Mouse (Mus musculus): ENCODE results near the gene Gne.

The Gne gene

DNA sequence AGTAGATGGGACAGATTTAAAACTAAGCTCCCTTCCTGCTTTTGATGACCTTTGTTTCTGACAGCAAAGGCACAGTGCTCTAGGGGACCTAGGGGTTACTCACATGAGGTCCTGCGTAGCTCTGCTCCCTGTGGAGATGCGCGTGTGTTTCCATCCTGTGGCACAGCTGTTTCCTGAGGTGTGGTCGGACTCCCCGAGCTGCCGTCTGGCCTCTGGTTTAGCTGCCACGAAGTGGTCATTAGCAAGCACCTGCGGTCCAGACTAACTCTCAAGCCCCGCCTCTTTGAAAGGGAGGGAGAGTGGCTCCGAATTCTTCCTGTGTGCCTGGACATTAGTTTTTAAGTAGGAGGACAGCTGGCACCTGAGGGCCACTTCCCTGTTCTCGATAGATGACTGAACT, at the start of gene Gne:
TSS of gene Gne (minus strand) at position 233 of the 400 bp plus-strand sequence.
- DNase-seq (ENCODE audit: low spot score) = no peak

DNA sequence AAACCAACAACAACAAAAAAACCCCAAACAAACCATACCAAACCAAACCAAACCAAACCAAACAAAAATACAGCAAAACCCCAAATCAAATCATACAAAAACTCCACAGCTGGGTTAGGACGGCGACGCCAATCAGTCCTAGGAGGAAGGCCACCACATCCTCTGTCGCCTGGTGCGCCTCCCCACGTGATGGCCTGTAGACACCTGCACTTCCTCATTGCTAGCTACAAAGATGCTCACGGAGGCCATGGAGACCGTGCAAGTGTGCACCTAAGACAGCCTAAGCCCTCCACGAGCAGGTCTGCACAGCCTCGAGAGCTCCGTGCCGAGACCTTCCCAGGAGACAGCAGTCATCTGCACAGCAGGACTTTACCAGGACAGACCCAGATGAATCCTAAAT, 42.8 kb upstream of the Gne start:
- DNase-seq (ENCODE audit: low spot score) = no peak

DNA sequence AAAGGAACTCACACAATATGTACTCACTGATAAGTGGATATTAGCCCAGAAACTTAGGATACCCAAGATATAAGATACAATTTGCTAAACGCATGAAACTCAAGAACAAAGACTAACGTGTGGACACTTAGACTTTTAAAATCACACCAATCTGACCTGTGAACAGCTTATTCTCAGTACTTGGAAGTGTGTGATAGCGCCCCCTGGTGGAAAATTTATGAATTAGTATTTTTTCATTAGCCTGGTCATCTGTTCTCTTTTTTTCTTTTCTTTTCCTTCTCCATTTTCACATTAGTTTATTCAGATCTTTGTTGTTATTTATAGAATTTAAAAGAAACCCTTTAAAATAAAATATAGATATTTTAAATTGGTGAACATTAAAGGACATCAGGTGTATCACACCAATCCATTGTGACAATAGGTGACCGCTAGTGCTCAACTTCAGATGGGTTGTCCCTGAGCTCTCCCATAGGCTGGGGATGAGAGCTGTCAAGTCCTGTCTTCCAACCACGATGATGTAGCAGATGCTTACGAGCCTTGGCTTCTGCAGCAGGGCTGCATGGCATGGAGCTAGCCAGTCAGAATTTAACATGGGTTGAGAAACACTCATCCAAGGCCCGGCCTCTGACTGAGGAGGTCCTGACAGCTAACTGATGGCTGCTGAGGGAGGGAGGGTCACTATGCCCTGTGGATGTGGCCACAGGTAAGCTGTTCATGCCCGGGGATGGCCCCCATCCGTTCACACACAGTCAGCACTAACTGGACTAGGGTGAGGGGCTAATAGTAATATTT, 35.6 kb upstream of the Gne start:
- DNase-seq (ENCODE audit: low spot score) = peak; percentile 62

GRCm38 (mm10) chr4:44115046-44115445, 31.1 kb upstream of the Gne start:
- no peak for DNase-seq (ENCODE audit: low spot score)

GRCm38 (mm10) chr4:44113393-44114138, 29.6 kb upstream of the Gne start:
- DNase-seq (ENCODE audit: low spot score) = no peak

DNA sequence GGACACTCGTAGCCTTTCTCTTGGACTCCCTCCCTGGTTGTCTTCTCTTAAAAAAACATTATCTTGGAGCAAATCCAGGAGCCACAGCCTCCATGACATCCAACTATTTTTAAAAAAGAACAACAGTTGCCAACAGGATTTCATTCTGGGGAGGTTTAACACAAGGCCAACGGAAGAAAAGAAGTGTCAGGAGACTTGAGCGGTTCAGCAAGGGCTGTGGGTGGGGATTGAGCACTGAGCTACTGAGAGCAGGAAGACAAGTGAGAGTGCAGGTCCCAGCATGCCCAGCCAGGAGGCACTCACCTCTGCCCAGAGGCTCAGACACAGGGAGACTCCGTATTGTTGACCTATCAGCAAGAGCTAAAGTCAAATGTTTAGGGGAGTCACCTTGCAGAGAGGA, 28.8 kb upstream of the Gne start:
- DNase-seq (ENCODE audit: low spot score) = no peak

DNA sequence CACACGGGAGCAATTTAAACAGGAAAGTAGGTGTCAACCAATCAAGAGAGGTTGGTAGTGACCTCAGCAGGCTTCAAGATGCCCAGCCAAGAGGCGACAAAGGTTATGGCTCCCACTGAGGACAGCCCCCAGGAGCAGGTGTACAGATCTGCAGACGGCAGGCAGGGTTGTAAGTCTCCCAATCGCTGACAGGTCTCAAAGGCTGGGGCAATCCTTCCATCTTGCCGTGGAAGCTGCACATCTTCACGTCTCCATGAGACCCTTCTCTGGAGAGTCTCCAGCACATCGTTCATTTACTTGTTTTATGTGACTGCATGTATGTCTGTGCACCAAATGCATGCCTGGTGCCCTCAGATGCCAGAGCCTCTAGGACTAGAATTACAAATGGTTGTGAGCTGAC, 26.8 kb upstream of the Gne start:
- DNase-seq (ENCODE audit: low spot score) = no peak

DNA sequence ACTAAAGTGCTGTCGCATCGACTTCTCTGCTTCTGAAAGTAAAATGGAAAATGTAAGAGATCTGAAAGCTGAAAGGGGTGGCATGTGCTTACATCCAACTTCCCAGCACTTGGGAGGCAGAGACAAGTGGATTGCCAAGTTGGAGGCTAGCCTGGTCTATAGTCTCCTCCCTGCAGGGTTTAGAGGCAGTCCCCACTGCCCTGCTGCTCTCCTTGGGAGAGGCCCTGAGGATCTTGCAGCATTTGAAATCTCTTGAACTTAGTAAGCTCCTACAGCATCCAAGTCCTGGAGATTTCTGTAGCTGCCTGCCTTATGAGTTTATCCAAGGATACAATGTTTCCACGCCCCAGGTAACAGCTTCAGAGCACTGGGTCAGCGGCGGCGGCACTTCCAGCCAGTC, 24.3 kb upstream of the Gne start:
- DNase-seq (ENCODE audit: low spot score) = no peak

DNA sequence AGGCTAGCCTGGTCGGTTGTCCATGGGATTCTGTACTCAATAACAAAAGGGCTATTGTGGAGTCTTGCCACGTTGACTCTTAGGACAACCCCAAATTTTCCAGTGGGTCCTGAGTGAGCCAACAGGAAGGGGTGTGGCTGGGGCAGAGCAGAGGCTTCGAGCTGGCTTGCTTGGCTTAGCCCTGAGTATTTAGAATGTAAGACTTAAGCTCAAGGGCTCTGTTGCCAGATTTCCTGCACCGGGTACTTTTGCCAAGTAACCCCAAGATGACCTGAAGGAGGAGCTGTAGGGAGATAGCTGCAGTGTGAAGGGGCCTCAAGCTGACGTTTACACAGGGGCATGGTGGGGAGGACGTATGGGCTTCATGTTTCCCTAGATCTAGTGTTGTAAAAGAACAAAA, 23.4 kb upstream of the Gne start:
- no peak for DNase-seq (ENCODE audit: low spot score)

DNA sequence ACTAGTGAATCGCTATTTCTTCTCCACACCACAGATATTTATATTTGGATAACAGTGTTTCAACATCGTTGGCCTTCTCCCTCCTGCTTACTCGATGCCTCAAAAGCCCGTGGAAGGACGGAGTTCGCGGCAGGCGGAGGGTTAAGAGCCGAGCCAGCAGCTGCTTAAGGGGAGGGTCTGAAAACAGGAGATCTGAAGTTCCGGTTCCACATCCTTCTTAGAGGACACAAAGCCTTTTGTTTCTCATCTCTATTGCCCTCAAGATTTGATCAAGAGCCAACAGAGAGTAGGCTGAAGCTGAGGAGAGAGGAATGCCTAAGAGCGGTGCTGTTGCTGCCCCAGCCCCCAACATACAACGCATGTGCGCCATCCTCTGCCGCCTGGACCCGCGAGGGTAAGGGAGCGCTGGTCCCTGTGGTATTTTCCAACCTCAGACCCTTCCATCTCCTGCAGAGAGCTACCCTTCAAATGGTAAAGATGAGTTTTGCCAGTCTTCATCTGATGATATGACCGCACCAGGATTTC, 22.4 kb upstream of the Gne start:
- no peak for DNase-seq (ENCODE audit: low spot score)

DNA sequence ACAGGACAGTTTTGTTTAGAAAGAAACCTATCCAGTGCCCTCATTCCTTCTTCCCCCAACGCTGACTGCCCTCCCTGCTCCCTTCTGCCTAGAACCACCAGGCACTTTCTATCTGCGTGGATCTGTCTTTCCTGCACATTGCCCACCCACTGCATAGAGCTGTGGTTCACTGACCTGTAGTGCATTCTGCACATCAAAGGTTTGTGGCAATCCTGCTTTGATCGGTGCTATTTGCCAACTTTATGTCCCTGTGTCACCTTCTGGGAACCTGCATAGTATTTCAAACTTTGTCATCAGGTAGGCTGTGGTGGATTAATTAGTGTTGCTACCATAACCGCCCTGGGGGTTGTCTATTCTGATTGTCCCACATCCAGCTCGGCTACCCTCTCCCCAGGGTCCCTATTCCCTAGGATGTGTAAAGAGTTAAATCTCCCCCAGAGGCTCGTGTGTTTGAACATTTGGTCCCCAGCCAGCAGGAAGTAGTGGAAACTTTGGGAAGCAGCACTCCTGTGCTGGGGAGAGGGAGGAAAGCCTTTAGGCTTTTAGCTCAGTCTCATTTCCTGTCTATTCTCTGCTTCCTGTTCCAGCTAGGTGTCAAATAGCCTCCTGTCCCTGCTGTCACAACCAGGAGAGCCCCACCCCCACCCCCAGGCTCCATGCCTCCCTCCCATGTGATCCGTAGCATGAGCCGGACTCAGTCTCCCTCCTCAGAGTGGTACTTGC, 20.4 kb upstream of the Gne start:
- no peak for DNase-seq (ENCODE audit: low spot score)

GRCm38 (mm10) chr4:44103620-44104019, 19.6 kb upstream of the Gne start:
- DNase-seq (ENCODE audit: low spot score) = no peak

GRCm38 (mm10) chr4:44097576-44098335, 13.8 kb upstream of the Gne start:
- no peak for DNase-seq (ENCODE audit: low spot score)

DNA sequence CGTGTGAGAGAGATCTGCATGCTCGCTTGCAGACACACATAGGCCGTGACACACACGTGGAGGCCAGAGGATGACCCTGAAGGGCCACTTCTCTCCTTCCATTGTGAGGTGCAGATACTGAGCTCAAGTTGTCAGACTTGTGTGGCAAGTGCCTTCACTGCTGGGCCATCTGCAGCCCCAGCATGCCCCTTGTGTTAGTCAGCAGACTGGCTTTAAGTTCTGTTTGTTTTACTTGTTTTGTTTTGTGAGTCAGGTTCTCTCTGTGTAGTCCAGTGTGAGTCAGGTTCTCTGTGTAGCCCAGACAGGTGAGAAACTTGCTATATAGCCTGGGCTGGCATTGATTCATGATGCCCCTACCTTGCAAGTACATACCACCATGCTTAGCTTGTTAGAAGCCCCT, 10.5 kb upstream of the Gne start:
- DNase-seq (ENCODE audit: low spot score) = no peak

DNA sequence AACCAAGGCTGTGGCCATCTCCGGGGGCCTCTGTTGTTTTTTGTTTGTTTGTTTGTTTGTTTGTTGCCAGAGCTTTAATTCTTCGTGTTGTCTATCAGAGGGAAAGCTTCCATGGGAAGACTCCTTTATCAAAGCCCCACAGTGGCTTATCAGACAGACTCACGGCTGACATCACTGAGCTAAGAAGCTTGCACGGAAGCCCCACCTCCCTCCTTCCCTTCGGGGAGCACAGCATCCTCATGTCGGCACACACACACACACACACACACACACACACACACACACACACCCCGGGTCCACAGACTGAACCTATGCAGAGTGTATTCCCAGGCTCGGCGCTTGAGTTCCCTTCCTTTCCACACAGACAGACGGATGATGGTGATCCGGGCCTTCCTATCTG, 8.4 kb upstream of the Gne start:
- peak; percentile 74 for DNase-seq (ENCODE audit: low spot score)

GRCm38 (mm10) chr4:44085566-44085965, 1.6 kb upstream of the Gne start:
- DNase-seq (ENCODE audit: low spot score) = no peak

DNA sequence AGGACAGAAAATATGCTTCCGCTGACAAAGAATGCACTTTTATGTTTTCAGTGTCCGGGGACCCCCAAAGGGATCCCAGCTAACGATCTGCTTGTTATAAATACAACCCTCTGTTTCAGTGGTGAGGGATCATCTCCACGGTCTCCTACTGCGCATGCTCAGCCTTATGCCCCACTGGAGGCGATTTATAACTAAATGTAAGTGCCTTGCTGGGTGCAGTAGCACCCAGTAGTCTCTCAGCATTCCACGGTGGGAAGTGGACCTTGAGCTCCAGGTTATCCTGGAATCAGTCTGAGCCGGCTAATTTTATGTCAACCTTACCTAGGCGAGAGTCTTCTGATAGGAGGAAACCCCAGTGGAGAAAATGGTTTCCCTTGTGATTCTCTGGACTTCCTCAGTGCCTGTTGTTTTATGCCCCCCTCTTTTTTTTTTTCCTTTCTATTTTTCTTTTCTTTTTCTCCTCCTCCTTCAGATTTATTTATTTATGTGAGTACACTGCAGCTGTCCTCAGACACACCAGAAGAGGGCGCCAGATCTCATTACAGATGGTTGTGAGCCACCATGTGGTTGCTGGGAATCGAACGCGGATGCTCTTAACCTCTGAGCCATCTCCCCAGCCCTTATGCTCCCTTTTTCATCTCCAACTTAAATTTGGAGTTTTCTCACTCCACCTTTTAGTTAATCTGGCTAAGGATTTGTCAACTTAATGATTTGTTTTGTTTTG, 787 bp upstream of the Gne start:
- no peak for DNase-seq (ENCODE audit: low spot score)

DNA sequence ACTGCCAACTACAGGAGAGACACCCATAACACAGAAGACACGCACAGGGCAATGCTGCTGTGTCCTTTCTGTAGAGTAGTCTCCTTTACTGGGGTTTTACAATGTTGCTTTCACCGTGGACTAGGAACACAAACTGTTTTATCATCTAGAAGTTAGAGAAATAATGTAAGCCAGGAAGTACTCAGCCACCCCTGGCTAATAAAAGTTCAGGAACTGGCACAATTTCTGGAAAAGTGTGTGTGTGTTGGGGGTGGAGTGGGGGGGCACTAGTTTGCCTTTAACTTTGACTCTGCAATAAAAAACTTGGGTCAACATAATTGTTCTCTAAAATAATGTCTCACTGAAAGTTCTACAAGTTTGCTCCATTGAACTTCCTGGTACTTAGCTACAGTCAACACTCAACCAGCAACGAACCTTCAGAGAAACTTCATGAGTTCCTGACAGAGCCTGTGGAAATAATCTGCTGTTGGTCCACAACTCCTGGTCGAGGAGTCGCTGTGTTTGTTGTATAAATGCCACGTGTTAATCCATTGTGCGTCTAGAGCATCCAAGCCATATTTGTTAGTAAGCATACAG, 5.5 kb downstream of the Gne start:
- no peak for DNase-seq (ENCODE audit: low spot score)

DNA sequence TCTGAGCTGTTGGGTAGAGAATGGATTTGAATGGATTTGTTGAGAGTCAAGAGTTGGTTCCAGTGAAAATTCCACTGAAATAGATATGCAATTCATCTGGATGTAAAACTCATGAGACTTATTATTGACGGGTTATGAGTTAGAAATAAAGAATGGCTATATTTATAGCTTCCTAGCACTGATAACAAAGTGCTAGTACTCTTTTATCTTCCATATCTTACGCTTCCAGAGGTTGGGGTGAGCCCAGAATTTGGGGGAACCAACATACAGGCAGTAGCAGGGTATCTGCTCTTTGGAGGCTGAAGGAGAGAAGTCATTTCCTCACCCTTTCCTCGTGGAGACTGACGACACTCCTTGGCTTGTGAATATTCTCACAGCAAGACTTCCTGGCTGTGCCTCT, 9.6 kb downstream of the Gne start:
- no peak for DNase-seq (ENCODE audit: low spot score)

- no peak for DNase-seq (ENCODE audit: low spot score)
Measured at GRCm38 (mm10) chr4:44073799-44074198, 10.2 kb downstream of the Gne start.

GRCm38 (mm10) chr4:44072873-44073441, 11.0 kb downstream of the Gne start:
- DNase-seq (ENCODE audit: low spot score) = no peak

Data from c-Kit-positive CD71-positive TER-119-positive erythroid progenitor cells, embryonic 14.5 days (primary cell).